Mouse (Mus musculus): ENCODE data around the gene Adarb1. TPM values are rescaled to one million over a fixed set of nuclear protein-coding genes. Genes with fewer than 3 reads are reported as not detected.

Adarb1 gene
- polyA plus RNA-seq, 1 experiment from 2014 or later, result 20.6 TPM

- Histone ChIP-seq H3K4me1 (ENCODE audit: control insufficient read depth, insufficient read depth, low read depth, low read length) (peaks cover under 1% of the 10 kb centered on the region; the same call in 1 of the 2 replicates), H3K9ac (ENCODE audit: low read depth, low read length) (no peak overlapping the region), H3K27me3 (replicated peaks; ENCODE audit: control insufficient read depth, insufficient read depth, low read length) (no peaks in the 10 kb centered on the region), H3K27ac (ENCODE audit: low read depth, low read length) (no peak overlapping the region), H3K4me3 (ENCODE audit: low read length) (no peak overlapping the region), H3K36me3 (ENCODE audit: control insufficient read depth, insufficient read depth, low read length) (peaks cover 12% of the 10 kb centered on the region; the same call in 1 of the 2 replicates), H3K9me3 (ENCODE audit: control insufficient read depth, low read length) (no peaks in the 10 kb centered on the region), H3K4me2 (ENCODE audit: low read length) (no peak overlapping the region)
- 81% methylated on average over 8 of the region's 8 CpGs for WGBS
- ATAC-seq, result no peak
Measured at GRCm38 (mm10) chr10:77300237-77300933, 117.7 kb downstream of the Adarb1 start.

- ATAC-seq, result no peak
- WGBS, result 82% methylated on average over 2 of the region's 2 CpGs
- H3K27ac ChIP-seq (ENCODE audit: low read depth, low read length), result no peak overlapping the region
- H3K9ac ChIP-seq (ENCODE audit: low read depth, low read length), result no peak overlapping the region
- peaks cover 12% of the 10 kb centered on the region; the same call in 1 of the 2 replicates for H3K36me3 ChIP-seq (ENCODE audit: control insufficient read depth, insufficient read depth, low read length)
- no peaks in the 10 kb centered on the region for H3K27me3 ChIP-seq (replicated peaks; ENCODE audit: control insufficient read depth, insufficient read depth, low read length)
- no peak overlapping the region for H3K4me3 ChIP-seq (ENCODE audit: low read length)
- H3K4me1 ChIP-seq (ENCODE audit: control insufficient read depth, insufficient read depth, low read depth, low read length), result no peaks in the 10 kb centered on the region
- H3K9me3 ChIP-seq (ENCODE audit: control insufficient read depth, low read length), result no peaks in the 10 kb centered on the region
- no peak overlapping the region for H3K4me2 ChIP-seq (ENCODE audit: low read length)
Measured at GRCm38 (mm10) chr10:77299194-77299593, 118.9 kb downstream of the Adarb1 start.

GRCm38 (mm10) chr10:77298621-77299020 is 119.4 kb downstream of the Adarb1 start:
- Histone ChIP-seq H3K4me3 (ENCODE audit: low read length) (no peak overlapping the region), H3K27me3 (replicated peaks; ENCODE audit: control insufficient read depth, insufficient read depth, low read length) (no peaks in the 10 kb centered on the region), H3K27ac (ENCODE audit: low read depth, low read length) (no peak overlapping the region), H3K4me1 (ENCODE audit: control insufficient read depth, insufficient read depth, low read depth, low read length) (no peaks in the 10 kb centered on the region), H3K4me2 (ENCODE audit: low read length) (no peak overlapping the region), H3K9ac (ENCODE audit: low read depth, low read length) (no peak overlapping the region), H3K36me3 (ENCODE audit: control insufficient read depth, insufficient read depth, low read length) (peaks cover 12% of the 10 kb centered on the region; the same call in 1 of the 2 replicates), H3K9me3 (ENCODE audit: control insufficient read depth, low read length) (no peaks in the 10 kb centered on the region)
- no peak for ATAC-seq
- 81% methylated on average over 8 of the region's 8 CpGs for WGBS

- Histone ChIP-seq H3K4me1 (ENCODE audit: control insufficient read depth, insufficient read depth, low read depth, low read length) (no peaks in the 10 kb centered on the region), H3K9ac (ENCODE audit: low read depth, low read length) (no peak overlapping the region), H3K4me3 (ENCODE audit: low read length) (no peak overlapping the region), H3K9me3 (ENCODE audit: control insufficient read depth, low read length) (no peaks in the 10 kb centered on the region), H3K4me2 (ENCODE audit: low read length) (no peak overlapping the region), H3K27ac (ENCODE audit: low read depth, low read length) (no peak overlapping the region), H3K27me3 (replicated peaks; ENCODE audit: control insufficient read depth, insufficient read depth, low read length) (no peaks in the 10 kb centered on the region), H3K36me3 (ENCODE audit: control insufficient read depth, insufficient read depth, low read length) (0 out of 2 replicates have a peak, but pooled peaks cover 10% of the 10 kb centered on the region)
- WGBS, result 84% methylated on average over 12 of the region's 12 CpGs
- no peak for ATAC-seq
Measured at GRCm38 (mm10) chr10:77294691-77295090, 123.4 kb downstream of the Adarb1 start.

- 74% methylated on average over 17 of the region's 17 CpGs for WGBS
- H3K9ac ChIP-seq (ENCODE audit: low read depth, low read length), result no peak overlapping the region
Measured at GRCm38 (mm10) chr10:77290624-77291366, 127.3 kb downstream of the Adarb1 start.

GRCm38 (mm10) chr10:77289559-77289958 is 128.5 kb downstream of the Adarb1 start:
- Histone ChIP-seq H3K9ac (ENCODE audit: low read depth, low read length) (no peak overlapping the region), H3K27me3 (replicated peaks; ENCODE audit: control insufficient read depth, insufficient read depth, low read length) (no peaks in the 10 kb centered on the region), H3K4me1 (ENCODE audit: control insufficient read depth, insufficient read depth, low read depth, low read length) (no peaks in the 10 kb centered on the region), H3K9me3 (ENCODE audit: control insufficient read depth, low read length) (no peaks in the 10 kb centered on the region), H3K4me3 (ENCODE audit: low read length) (no peak overlapping the region), H3K27ac (ENCODE audit: low read depth, low read length) (no peak overlapping the region), H3K4me2 (ENCODE audit: low read length) (no peak overlapping the region), H3K36me3 (ENCODE audit: control insufficient read depth, insufficient read depth, low read length) (0 out of 2 replicates have a peak, but pooled peaks cover 7% of the 10 kb centered on the region)
- WGBS, result 88% methylated on average over 8 of the region's 8 CpGs
- ATAC-seq, result no peak

More at GRCm38 (mm10) chr10:77290624-77291366, 127.3 kb downstream of the Adarb1 start:
- 0 out of 2 replicates have a peak, but pooled peaks cover 10% of the 10 kb centered on the region for H3K36me3 ChIP-seq (ENCODE audit: control insufficient read depth, insufficient read depth, low read length)
- no peak overlapping the region for H3K4me2 ChIP-seq (ENCODE audit: low read length)
- no peaks in the 10 kb centered on the region for H3K4me1 ChIP-seq (ENCODE audit: control insufficient read depth, insufficient read depth, low read depth, low read length)
- H3K9me3 ChIP-seq (ENCODE audit: control insufficient read depth, low read length), result no peaks in the 10 kb centered on the region
- H3K4me3 ChIP-seq (ENCODE audit: low read length), result no peak overlapping the region
- H3K27me3 ChIP-seq (replicated peaks; ENCODE audit: control insufficient read depth, insufficient read depth, low read length), result no peaks in the 10 kb centered on the region
- no peak for ATAC-seq
- no peak overlapping the region for H3K27ac ChIP-seq (ENCODE audit: low read depth, low read length)

- 0 out of 2 replicates have a peak, but pooled peaks cover 7% of the 10 kb centered on the region for H3K36me3 ChIP-seq (ENCODE audit: control insufficient read depth, insufficient read depth, low read length)
- no peaks in the 10 kb centered on the region for H3K27me3 ChIP-seq (replicated peaks; ENCODE audit: control insufficient read depth, insufficient read depth, low read length)
- no peak overlapping the region for H3K9ac ChIP-seq (ENCODE audit: low read depth, low read length)
- WGBS, result 57% methylated on average over 5 of the region's 5 CpGs
- no peaks in the 10 kb centered on the region for H3K9me3 ChIP-seq (ENCODE audit: control insufficient read depth, low read length)
- H3K4me1 ChIP-seq (ENCODE audit: control insufficient read depth, insufficient read depth, low read depth, low read length), result no peaks in the 10 kb centered on the region
- no peak overlapping the region for H3K4me2 ChIP-seq (ENCODE audit: low read length)
- no peak overlapping the region for H3K4me3 ChIP-seq (ENCODE audit: low read length)
- no peak for ATAC-seq
- no peak overlapping the region for H3K27ac ChIP-seq (ENCODE audit: low read depth, low read length)
Measured at GRCm38 (mm10) chr10:77288639-77289195, 129.4 kb downstream of the Adarb1 start.

- WGBS, result 82% methylated on average over 8 of the region's 8 CpGs
- ATAC-seq, result no peak
- Histone ChIP-seq H3K27ac (ENCODE audit: low read depth, low read length) (no peak overlapping the region), H3K36me3 (ENCODE audit: control insufficient read depth, insufficient read depth, low read length) (0 out of 2 replicates have a peak, but pooled peaks cover 2% of the 10 kb centered on the region), H3K9me3 (ENCODE audit: control insufficient read depth, low read length) (no peaks in the 10 kb centered on the region), H3K4me2 (ENCODE audit: low read length) (no peak overlapping the region), H3K27me3 (replicated peaks; ENCODE audit: control insufficient read depth, insufficient read depth, low read length) (no peaks in the 10 kb centered on the region), H3K9ac (ENCODE audit: low read depth, low read length) (no peak overlapping the region), H3K4me3 (ENCODE audit: low read length) (no peak overlapping the region), H3K4me1 (ENCODE audit: control insufficient read depth, insufficient read depth, low read depth, low read length) (no peaks in the 10 kb centered on the region)
Measured at GRCm38 (mm10) chr10:77287626-77288025, 130.4 kb downstream of the Adarb1 start.

- WGBS, result 74% methylated on average over 6 of the region's 6 CpGs
Measured at GRCm38 (mm10) chr10:77284832-77285231, 133.2 kb downstream of the Adarb1 start.

More at GRCm38 (mm10) chr10:77284832-77285231, 133.2 kb downstream of the Adarb1 start:
- Histone ChIP-seq H3K4me1 (ENCODE audit: control insufficient read depth, insufficient read depth, low read depth, low read length) (no peaks in the 10 kb centered on the region), H3K4me2 (ENCODE audit: low read length) (no peak overlapping the region), H3K9ac (ENCODE audit: low read depth, low read length) (no peak overlapping the region), H3K4me3 (ENCODE audit: low read length) (no peak overlapping the region), H3K36me3 (ENCODE audit: control insufficient read depth, insufficient read depth, low read length) (no peaks in the 10 kb centered on the region), H3K27me3 (replicated peaks; ENCODE audit: control insufficient read depth, insufficient read depth, low read length) (no peaks in the 10 kb centered on the region), H3K27ac (ENCODE audit: low read depth, low read length) (no peak overlapping the region), H3K9me3 (ENCODE audit: control insufficient read depth, low read length) (no peaks in the 10 kb centered on the region)
- no peak for ATAC-seq

Measured in hindbrain, embryonic 16.5 days (tissue).